Mouse (Mus musculus) liver, embryonic 16.5 days (tissue): ENCODE data around the gene Plekhm3. TPM values are rescaled to one million over a fixed set of nuclear protein-coding genes. Genes with fewer than 3 reads are reported as not detected.

Source experiments
- ATAC-seq: fragments of 200-750 bp; cut with Nextera tagmentation; 2 replicates; pipeline ENCODE4 v1.8.0; 2017; ENCODE audit warnings: low read depth, mild to moderate bottlenecking, moderate number of reproducible peaks, moderate library complexity
- H3K27ac ChIP-seq: fragments of 300-500 bp; sonication (generic); 2 replicates; pipeline ENCODE4 v1.5.1; 2014; ENCODE audit warnings: mild to moderate bottlenecking, low read length
- H3K27me3 ChIP-seq: fragments of 300-500 bp; sonication (generic); 2 replicates; pipeline ENCODE4 v1.6.1; 2014; ENCODE audit warnings: low read depth, low read length, mixed read lengths; ENCODE audit not compliant: control insufficient read depth, insufficient read depth
- H3K36me3 ChIP-seq: fragments of 300-500 bp; sonication (generic); 2 replicates; pipeline ENCODE4 v1.6.1; 2014; ENCODE audit warnings: mild to moderate bottlenecking; ENCODE audit not compliant: control insufficient read depth, insufficient read depth
- H3K4me1 ChIP-seq: fragments of 300-500 bp; sonication (generic); 2 replicates; pipeline ENCODE4 v1.6.1; 2014; ENCODE audit warnings: low read depth, low read length, mixed read lengths; ENCODE audit not compliant: control insufficient read depth
- H3K4me2 ChIP-seq: fragments of 300-500 bp; sonication (generic); 2 replicates; pipeline ENCODE4 v1.6.1; 2014; ENCODE audit warnings: low read depth, low read length, mixed read lengths
- H3K4me3 ChIP-seq: fragments of 300-500 bp; sonication (generic); 2 replicates; pipeline ENCODE4 v1.5.1; 2014; ENCODE audit warnings: low read depth, mild to moderate bottlenecking, low read length
- H3K9ac ChIP-seq: fragments of 300-500 bp; sonication (generic); 2 replicates; pipeline ENCODE4 v1.6.1; 2014; ENCODE audit warnings: low read depth, low read length
- H3K9me3 ChIP-seq: fragments of 300-500 bp; sonication (generic); replicated peaks from 2 replicates; pipeline ENCODE4 v1.6.1; 2016; ENCODE audit warnings: low read length; ENCODE audit not compliant: control insufficient read depth
- WGBS: fragments of 180-500 bp; shearing (Covaris S2); extraction: QIAGEN DNeasy Blood & Tissue Kit; methylation state at CpG from one replicate; pipeline ENCODE4 v1.1.7; 2014; ENCODE audit not compliant: insufficient replicate concordance; 5-methylcytosine and 5-hydroxymethylcytosine counted together
- polyA plus RNA-seq: library from polyadenylated mRNA; unstranded; fragments of >200 nt; fragmentation: Nextera tagmentation; extraction: Ambion mirVana; gene quantifications from 2 replicates; pipeline ENCODE4 v1.2.1, GENCODE M21; 2015

Plekhm3 gene
- polyA plus RNA-seq, 1 experiment from 2014 or later: 2.5 TPM

DNA sequence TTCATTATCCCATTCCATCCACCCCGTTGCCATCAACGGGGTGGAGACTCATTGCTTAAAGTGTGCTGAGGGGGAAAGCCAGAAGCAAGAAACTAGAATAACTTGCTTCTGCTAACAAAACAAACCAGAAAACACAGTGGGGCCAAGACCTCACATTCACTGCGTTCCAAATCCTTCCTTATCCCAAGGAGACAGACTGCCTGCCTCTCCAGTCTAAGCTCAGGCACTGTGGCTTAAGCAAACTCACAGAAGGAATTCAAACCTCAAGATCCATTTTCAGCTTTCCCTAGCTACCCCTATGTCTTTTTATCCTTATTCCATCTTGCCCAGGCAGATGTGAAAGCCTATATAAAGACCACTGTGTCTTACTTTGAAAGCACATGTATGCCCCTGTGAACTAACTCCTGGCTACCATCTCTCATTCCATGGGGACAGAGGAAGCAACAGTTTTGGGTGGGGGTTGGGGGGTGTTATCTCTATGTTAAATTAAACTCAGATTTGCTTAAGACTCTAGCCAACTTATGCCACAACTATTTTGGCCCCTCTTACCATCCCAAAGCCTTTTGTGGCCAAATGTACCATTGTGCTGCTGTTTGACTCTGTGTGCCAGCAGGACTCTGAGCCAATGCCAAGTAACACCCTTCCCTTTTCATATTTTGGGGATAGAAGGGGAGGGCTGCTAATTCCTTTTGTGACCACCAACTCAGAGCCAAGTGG, 112.6 kb downstream of the Plekhm3 start:
- no peaks in the 10 kb centered on the region for H3K9me3 ChIP-seq
- H3K9ac ChIP-seq: no peak overlapping the region
- H3K4me1 ChIP-seq: no peaks in the 10 kb centered on the region; the same call in 1 of the 2 replicates
- H3K27ac ChIP-seq: no peak overlapping the region
- 63% methylated on average over 3 of the region's 3 CpGs for WGBS
- H3K36me3 ChIP-seq: no peaks in the 10 kb centered on the region
- no peak overlapping the region for H3K4me3 ChIP-seq
- H3K27me3 ChIP-seq: no peaks in the 10 kb centered on the region
- H3K4me2 ChIP-seq: no peak overlapping the region
- ATAC-seq: no peak

DNA sequence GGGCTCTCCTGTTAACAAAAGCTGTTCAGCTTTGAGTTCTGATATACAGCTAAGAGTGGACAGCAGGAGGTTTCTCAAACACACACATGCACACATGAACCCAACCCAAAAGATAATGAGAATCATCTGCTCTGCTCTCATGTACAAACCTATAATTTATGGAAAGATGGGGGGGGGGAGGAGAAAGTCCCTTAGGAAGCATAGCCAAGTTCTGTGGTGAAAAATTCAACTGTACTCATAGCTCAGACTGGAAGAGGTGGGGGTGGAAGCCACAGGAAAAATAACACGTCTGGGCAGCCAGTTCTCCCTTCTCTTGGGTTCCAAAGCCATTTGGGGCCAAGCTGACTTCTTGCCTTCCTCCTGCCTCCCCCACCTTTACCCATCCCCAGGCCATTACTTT, 115.7 kb downstream of the Plekhm3 start:
- 18% methylated on average over 1 of the region's 1 CpGs for WGBS
- H3K9me3 ChIP-seq: no peaks in the 10 kb centered on the region
- H3K36me3 ChIP-seq: no peaks in the 10 kb centered on the region
- H3K4me3 ChIP-seq: no peak overlapping the region
- no peak overlapping the region for H3K9ac ChIP-seq
- no peaks in the 10 kb centered on the region for H3K27me3 ChIP-seq
- H3K4me2 ChIP-seq: no peak overlapping the region
- ATAC-seq: no peak
- no peaks in the 10 kb centered on the region for H3K4me1 ChIP-seq
- no peak overlapping the region for H3K27ac ChIP-seq

DNA sequence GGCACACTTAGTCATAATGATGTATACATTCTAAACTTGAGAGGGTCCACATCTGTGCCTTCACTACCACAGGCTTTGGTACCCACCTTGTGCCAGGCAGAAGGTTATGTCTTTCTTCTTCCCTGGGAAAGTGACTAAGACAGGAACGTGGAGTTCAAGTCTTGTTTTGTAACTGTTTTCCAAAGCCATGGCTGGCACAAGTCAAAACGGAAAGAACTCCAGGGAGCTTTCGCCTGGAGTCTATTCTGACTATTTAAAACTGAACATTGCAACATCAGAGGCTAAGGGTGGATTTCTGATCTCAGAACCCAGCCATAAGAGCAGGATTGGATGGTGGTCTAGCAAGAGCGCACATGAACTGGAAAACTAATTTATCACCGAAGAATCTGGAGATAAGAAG, 120.0 kb downstream of the Plekhm3 start:
- H3K4me3 ChIP-seq: no peak overlapping the region
- 77% methylated on average over 5 of the region's 5 CpGs for WGBS
- no peaks in the 10 kb centered on the region for H3K9me3 ChIP-seq
- no peaks in the 10 kb centered on the region for H3K4me1 ChIP-seq
- no peaks in the 10 kb centered on the region for H3K36me3 ChIP-seq
- no peak overlapping the region for H3K4me2 ChIP-seq
- no peak overlapping the region for H3K27ac ChIP-seq
- no peak for ATAC-seq
- no peak overlapping the region for H3K9ac ChIP-seq
- no peaks in the 10 kb centered on the region for H3K27me3 ChIP-seq

DNA sequence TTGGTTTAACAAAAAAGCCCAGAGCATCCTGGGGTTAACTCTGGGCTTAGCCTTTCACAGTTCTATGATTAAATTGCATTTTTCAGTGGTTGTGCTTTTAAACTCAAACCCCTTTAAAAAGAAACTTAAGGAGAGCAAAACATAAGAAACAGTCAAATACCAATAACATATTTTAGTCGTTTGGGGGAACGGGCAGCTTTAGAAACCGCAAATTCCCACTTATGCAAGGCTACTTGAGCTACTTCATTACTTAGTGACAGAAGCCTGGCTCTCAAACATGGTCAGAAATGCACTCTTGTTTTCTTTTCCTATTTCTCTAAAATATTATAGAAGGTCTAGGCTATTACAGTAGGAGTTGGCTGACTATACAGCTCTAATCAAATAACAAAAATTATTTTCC, 120.5 kb downstream of the Plekhm3 start:
- Histone ChIP-seq H3K36me3 (no peaks in the 10 kb centered on the region), H3K4me1 (no peaks in the 10 kb centered on the region), H3K4me2 (no peak overlapping the region), H3K9me3 (no peaks in the 10 kb centered on the region), H3K9ac (no peak overlapping the region), H3K27me3 (no peaks in the 10 kb centered on the region), H3K27ac (no peak overlapping the region), H3K4me3 (no peak overlapping the region)
- WGBS: 67% methylated on average over 3 of the region's 3 CpGs
- ATAC-seq: no peak

DNA sequence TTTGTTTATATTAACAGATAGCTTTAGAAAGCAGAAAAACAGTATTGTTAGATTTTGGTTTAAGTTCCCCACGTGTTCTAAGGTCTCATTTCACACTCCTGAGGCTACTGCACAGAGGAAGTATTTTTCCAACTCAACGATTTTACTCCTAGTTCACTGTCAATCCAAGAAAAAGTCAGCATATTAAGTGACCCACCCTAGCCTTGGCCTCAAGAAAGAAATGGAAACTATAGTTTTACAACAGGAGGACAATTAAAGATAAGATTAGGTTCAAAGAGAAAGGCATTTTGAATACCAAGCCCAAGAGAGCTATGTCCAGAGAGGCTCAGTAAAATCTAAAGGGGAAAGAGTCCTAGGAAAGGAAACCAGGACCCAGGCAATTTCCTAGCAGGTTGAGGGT, 125.1 kb downstream of the Plekhm3 start:
- no peak for ATAC-seq
- no peaks in the 10 kb centered on the region for H3K27me3 ChIP-seq
- H3K4me2 ChIP-seq: no peak overlapping the region
- H3K27ac ChIP-seq: no peak overlapping the region
- no peak overlapping the region for H3K4me3 ChIP-seq
- H3K9me3 ChIP-seq: no peaks in the 10 kb centered on the region
- WGBS: 46% methylated on average over 2 of the region's 2 CpGs
- H3K4me1 ChIP-seq: no peaks in the 10 kb centered on the region
- H3K36me3 ChIP-seq: no peaks in the 10 kb centered on the region
- H3K9ac ChIP-seq: no peak overlapping the region

DNA sequence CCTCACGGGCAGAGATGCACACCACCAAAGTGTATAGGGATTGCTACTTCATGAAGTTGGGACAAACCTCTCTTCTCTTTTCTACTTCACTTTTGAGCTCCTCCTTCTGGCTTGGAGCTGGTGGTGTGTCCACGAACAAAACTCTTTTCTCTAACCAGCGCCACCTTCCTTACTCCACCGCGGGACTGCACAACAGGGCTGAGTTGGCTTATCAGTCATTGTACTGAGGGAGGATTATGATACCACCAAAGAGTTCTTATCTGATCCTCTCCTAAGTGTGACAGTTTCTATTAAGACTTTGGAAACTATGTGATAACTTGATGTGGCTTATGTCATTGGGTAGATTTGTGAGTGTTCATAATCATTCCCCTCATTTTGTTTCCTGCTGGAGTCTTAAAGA, 129.2 kb downstream of the Plekhm3 start:
- WGBS: 63% methylated on average over 5 of the region's 5 CpGs
- H3K27me3 ChIP-seq: no peaks in the 10 kb centered on the region

DNA sequence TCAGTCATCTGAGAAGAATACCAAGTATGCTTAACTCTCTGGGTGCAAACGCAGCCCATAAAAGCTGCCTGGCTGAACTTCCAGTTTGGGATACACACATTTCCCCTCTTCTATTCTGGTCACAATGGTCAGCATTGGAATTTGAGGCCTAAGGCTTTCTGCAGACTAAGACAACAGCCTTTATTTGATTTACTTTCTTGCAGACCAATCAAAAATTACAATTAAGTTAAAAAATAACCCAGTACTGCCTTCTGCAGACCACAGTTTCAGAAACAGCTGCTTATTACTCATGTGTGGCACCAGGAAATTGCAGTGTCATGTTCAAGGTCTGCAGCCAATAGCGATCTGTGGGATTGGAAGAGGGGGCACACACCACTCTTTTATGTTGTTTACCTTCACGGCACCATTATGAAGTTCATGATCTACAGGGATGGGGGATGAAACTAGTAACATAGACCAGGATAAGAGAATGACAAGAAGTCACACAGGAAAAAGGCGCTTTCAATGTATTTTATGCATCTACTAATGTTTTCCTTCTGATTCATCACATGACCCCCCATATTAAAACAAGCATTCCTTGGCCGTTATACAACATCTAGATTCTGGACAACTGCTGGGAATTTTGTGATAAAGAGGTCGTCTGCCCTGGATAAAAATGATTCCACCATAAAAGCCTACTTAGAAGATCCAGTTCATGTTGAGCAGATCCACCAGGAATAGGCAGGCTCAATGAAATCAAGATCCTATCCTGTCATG, 130.1 kb downstream of the Plekhm3 start:
- Histone ChIP-seq H3K4me1 (no peaks in the 10 kb centered on the region), H3K9ac (no peak overlapping the region), H3K4me2 (no peak overlapping the region), H3K27ac (no peak overlapping the region), H3K27me3 (no peaks in the 10 kb centered on the region), H3K36me3 (no peaks in the 10 kb centered on the region), H3K4me3 (no peak overlapping the region), H3K9me3 (no peaks in the 10 kb centered on the region)
- 55% methylated on average over 6 of the region's 6 CpGs for WGBS
- ATAC-seq: no peak

More for the DNA sequence above, 129.2 kb downstream of the Plekhm3 start:
- H3K9me3 ChIP-seq: no peaks in the 10 kb centered on the region
- H3K9ac ChIP-seq: no peak overlapping the region
- H3K27ac ChIP-seq: no peak overlapping the region
- H3K4me2 ChIP-seq: no peak overlapping the region
- H3K4me3 ChIP-seq: no peak overlapping the region
- no peak for ATAC-seq
- no peaks in the 10 kb centered on the region for H3K36me3 ChIP-seq
- H3K4me1 ChIP-seq: no peaks in the 10 kb centered on the region

DNA sequence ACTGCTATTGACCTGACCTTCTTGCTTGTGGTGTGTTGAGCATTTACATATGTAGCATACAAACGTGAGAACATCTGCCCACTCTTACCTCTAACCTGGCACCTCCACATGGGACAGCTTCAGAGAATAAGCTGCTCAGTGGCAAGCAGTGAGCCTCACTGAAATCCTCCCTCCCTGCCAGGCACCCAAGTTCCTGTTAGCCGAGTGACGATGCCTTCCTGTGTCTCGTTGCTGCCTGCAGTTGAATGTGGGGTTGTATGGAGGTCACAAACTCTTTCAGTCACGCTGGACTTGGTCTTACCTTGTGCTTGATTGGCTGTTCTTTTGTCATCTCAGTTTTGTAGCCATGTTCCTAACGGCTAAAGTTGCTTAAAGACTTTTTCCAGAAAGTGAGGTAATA, 133.1 kb downstream of the Plekhm3 start:
- no peaks in the 10 kb centered on the region for H3K27me3 ChIP-seq
- H3K9ac ChIP-seq: no peak overlapping the region

DNA sequence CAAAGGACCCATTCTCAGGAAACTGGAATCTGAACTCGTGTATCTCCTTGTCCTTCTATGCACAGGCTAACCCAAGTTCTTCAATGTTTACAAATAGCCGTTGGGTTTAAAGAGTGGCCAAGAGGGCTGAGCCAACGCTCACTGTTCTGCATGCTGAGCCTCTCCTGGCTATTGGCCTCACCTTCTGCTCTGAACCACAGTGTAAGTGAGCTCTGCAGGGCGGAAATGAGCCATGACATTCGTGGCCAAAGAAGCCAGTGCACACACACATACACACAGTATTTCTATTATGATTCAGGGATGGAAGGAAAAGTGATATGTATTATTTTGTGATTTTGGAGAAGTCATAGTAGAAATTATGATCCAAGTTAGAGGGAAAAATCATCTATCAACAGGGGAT, 138.9 kb downstream of the Plekhm3 start:
- Histone ChIP-seq H3K27me3 (no peaks in the 10 kb centered on the region), H3K9me3 (no peaks in the 10 kb centered on the region), H3K4me3 (no peak overlapping the region), H3K4me1 (no peaks in the 10 kb centered on the region), H3K27ac (no peak overlapping the region), H3K4me2 (no peak overlapping the region), H3K36me3 (no peaks in the 10 kb centered on the region), H3K9ac (no peak overlapping the region)
- 66% methylated on average over 5 of the region's 5 CpGs for WGBS
- no peak for ATAC-seq

More for the DNA sequence above, 133.1 kb downstream of the Plekhm3 start:
- 36% methylated on average over 6 of the region's 6 CpGs for WGBS
- no peaks in the 10 kb centered on the region for H3K36me3 ChIP-seq
- H3K4me1 ChIP-seq: no peaks in the 10 kb centered on the region
- no peaks in the 10 kb centered on the region for H3K9me3 ChIP-seq
- H3K27ac ChIP-seq: no peak overlapping the region
- no peak overlapping the region for H3K4me3 ChIP-seq
- H3K4me2 ChIP-seq: no peak overlapping the region
- no peak for ATAC-seq
